Mouse (Mus musculus) thymus, postnatal 14 days (tissue): Measurements from ENCODE around the gene Fgfr2.

Source experiments
- DNase-seq: peaks from one replicate; pipeline ENCODE4 v3.0.0; 2021

Gene Fgfr2

DNA sequence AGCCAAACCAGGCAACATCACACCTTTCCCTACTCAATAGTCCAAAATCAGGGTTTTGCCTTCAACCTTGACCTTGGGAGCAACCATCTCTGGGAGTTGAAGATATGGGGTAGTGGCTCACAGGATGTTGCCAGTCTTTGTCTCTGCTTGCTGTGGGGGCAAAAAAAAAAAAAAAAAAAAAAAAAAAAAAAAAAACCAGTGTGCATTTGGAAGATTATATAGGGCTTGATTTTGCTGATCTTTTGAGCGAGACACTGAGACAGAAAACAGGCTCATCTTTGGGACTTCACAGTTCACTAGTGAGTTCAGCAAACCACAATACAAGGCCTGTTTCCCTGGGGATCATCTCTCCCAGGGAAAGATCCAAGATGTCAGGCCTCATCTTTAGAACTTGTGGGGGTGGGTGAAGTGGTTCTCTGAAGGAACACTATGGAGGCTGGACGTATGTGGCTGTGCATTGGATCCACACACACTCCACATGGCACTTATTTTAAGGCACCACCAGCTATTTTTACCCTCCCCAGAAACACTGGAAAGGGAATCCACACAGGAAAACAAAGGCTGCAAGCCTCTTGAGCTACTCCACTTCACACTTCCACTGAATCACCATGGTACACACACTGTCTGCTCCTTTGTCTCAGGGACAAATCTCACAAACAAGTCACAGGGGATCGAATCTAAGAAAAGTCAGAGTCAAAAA, 83.4 kb downstream of the Fgfr2 start:
- no peak for DNase-seq

DNA sequence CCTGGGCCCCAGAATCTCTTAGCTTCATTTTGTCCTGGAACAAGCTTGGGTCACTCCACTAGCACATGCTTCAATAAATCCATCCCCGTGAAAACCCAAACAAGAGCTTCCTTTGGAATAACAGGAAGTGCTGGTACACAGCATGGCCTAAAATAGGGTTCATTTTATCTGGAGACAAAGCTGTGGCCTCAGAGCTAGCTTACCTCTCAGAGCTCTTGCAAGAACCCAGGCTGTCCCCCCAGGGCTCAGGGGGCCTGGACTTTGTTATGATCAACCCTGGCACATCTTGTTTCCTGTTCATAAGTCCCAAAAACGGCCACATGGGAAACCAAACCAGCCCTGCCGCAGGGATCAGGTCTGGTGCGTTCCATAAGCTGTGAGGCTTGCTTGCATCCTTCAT, 85.5 kb downstream of the Fgfr2 start:
- no peak for DNase-seq

DNA sequence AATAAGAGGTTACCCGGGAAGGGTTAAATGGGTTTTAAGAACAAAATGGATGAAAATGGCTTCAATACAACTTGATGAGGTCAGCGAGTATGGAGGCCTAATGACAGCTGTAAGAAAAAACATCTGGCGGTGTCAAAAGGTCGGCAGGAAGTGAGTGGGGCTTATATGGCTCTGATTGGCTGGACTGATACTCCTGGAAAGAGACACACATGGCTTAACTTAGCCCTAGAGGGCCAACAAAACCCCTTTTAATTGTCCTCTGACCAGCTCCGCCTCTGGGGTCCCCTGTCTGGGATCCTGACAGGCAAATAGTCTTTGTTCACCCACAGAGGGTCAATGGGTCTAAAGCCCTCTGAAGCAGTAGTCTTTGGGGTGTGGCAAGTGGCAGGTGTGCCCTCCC, 85.9 kb downstream of the Fgfr2 start:
- DNase-seq: no peak

DNA sequence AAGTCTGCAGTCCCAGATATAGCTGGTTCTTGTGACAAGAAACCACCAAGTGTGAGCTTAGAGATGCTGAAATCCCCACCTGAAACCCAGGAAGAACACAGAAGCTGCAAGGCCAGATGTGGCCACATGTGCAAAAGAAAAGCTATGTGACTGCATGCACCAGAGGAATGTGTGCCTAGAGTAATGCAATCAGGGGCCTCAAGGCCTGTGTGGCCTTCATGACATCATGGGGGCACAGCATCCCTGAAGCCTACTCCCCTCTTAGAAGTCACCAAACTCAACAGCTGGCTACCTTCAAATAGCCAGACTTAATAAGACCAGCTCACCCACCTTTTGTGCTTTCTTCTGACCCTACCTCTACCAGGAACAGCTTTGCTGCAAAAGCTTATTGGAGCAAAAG, 87.2 kb downstream of the Fgfr2 start:
- no peak for DNase-seq

DNA sequence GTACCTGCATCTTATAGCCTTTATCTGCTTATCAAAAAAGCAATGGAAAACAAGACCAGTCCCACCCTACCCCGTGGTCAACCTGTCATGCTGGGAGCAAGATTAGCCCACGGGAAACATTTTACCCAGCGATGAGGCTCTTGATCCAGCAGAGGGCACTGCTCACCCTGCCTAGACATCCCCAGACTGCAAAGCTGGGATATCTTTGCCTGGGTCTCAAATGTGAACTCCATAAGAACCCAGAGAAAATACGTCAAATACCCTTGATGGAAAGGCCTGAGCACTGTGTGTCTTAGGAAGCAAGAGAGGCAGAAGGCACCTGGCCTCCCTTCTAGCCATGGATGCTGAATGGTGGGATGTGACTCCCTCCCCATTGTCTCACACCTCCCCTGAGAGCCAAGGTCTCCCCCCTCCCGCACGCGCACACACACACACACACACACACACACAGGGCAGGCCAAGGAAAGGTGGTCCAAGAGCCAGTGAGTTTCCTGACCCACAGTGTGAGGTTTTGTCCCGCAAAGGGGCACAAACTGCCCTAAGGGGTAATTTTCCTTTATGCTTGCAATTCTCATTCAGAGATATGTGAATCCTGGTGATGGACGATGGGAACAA, 90.5 kb downstream of the Fgfr2 start:
- DNase-seq: peak; percentile 10

DNA sequence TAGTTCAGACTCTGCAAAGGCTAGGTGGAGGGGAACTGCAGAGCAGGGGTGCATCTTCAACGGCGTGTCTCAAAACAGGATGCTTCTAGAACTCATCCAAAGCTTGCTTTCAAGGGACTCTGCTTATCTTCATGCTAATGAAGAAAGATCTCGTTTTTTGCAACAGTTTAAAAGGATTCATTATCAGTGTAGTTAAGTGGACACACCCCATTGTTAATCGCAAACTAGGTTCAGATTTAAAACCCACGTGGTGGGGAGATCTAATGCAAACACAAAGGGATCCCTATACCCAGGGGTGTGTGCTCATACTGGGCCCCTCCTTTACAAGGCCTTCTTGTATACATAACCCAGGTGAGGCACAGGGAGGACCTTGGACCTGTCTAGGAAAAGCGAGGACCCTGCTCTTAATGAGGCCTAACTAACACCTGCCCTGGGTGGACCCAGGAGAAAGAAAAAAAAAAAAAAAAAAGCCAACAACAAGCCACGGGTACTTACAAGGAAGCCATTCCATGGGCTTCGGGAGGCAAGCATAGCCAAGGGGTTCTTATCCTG, 93.6 kb downstream of the Fgfr2 start:
- DNase-seq: no peak

DNA sequence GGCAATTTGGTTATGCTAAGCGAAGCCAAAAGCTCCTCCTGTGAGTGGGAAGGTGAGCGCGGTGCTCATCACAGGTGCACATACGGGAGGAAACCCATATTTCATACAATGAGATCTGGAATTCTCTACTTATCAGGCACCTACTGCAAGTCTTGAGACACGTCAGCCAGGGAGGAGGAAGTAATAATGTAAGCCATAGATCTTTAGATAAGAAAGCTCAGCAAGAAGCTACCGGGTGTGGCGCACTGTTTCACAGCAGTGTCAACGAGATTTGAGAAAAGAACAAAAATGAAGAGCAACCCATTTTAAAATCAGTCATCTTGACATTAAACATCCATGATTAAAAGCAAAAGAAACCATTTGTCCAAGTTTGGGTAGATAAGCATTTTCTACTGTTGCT, 94.1 kb downstream of the Fgfr2 start:
- no peak for DNase-seq

DNA sequence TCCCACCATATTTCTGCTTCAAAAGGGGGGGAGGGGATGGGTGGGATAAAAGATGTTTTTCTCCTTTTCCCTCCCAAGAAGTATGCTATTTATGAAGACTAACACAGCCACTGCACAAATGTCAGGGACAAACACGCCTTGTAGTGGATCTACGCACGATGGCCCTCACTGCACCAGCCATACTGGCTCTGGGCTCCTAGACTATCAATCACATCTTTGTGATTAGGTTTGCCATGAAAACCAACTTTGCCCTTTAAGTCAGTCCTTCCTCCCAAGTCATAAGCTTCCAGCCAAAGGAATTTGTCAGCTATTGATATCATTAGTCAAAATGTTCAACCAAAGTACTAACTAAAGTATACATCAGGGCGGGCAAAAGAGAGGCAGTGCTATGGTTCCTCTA, 95.2 kb downstream of the Fgfr2 start:
- no peak for DNase-seq

DNA sequence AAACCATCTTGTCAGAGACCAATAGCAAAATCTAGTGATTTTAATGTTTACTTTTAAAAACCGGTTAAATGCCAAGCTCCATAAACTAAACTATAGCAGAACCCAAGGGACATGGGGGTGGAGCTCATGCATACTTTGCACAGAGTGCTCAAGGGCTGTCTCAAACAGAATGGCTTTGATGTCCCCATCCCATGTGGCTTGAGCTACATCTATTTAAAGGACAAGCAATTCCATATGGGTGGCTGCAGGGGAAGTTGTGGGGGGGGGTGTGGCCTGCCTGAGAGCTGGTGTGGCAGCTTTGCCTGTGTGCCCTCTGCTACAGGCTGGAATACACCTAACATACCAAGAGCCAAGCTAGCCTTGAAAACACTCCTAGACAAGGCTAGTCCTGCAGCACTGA, 98.5 kb downstream of the Fgfr2 start:
- no peak for DNase-seq

DNA sequence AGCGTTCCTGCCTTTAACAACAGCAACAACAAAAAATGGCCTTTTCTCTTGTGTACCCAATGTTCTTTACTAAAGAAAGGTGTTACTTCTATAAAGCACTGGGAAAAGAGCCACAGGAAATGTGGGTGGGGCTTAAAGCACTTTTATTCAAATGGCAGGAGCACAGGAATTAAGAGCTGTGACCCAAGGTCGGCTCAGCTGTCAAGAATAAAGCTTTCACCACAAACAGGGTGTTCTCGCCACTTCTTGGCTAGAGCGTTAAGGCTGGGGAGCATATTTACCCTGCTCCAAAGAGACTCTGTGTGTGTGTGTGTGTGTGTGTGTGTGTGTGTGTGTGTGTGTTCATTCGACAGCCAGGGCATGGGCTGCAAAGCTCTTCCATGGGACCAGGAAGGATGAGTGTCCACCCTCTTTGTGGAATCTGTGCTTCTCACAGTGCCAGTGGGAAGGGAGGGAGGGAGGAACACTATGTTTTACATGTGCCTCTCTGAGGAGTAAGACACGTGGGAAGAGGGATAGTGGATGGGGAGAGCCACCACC, 103.6 kb downstream of the Fgfr2 start:
- DNase-seq: no peak

DNA sequence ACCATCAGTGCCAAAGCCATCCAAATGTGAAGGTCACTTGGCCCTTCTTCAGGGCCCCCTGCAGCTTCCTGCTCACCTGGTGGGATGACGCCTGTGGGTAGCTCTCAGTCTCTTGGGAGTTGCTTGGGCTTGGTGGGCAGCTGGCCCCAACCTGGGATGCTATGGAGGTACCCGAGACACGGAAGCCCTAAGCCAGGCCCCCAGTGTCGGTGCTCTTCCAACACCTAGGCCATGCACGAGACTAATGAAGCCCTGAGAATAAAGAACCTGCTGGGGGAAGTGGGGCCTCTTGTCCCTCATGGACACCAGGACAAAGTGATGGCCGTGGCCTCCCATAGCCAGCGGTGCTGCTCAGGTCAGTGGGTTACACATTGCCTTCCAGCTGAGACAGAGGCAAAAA, 104.2 kb downstream of the Fgfr2 start:
- DNase-seq: no peak

DNA sequence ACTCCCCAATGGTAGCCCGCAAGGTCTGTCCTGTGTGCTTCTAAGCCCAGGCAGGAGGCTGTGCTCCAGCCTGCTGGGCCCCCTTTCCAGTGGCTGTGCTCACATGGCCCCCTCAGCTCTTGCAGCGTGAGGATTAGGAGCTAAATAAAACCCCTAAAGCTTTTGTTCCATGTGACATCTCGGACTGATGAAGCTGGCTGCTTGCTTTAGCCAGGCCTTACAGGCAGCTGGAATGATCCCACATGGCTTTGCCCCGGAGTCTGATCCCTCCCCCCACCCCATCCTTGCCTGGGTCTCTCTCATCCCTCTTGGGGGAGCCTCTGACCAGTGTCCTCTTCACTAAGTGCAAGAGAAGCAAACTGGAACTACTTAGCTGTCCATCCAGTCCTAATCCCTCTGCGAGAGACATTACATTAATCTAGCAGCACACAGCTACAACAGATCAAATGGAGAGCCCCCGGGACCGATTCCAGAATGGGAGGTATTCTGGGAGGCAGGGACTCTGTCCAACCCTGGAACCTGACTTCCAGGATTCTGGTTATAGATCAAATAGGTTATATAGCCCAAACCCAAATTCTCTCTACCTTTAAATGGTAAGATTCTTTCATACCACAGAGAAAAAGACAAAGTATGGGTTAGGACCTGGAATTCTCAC, 107.6 kb downstream of the Fgfr2 start:
- DNase-seq: no peak

DNA sequence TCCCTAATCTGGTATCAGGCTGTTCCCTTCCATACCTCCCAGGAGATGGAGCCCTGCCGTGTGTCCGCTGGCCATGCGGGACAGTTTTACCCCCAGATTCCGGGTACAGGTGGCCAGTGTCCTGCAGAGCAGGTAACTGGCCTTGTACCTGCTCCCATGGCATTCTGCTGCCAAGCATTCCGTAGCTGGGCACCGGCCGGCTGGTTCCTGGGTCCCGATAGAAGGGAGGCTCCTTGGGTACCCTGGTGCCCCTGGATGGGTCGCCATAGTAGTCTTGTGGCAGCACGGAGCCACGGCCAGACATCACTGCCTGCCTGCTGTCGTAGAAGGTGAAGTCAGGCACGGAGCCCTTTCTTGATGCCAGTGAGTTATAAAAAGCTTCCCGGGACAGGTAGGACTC, 108.5 kb downstream of the Fgfr2 start:
- DNase-seq: no peak

DNA sequence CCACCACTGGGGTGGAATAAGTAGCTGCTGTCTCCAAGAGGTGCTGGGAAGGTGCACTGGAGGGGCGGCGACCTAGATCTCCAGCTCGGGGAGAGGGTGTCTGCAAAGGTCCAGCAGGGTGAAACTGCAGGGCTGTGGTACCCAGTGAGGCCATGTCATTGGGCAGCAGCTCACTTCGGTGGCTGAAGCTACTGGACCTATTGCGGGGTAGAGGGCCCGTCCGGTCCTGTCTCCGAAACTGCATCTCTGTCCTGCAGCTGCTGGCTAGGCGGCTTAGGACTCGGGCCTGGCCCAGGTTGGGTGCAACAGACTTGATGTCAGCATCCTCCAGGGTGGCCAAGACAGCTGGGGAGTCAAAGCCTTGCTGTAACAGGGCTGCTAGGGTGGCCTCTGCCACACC, 109.2 kb downstream of the Fgfr2 start:
- DNase-seq: no peak

DNA sequence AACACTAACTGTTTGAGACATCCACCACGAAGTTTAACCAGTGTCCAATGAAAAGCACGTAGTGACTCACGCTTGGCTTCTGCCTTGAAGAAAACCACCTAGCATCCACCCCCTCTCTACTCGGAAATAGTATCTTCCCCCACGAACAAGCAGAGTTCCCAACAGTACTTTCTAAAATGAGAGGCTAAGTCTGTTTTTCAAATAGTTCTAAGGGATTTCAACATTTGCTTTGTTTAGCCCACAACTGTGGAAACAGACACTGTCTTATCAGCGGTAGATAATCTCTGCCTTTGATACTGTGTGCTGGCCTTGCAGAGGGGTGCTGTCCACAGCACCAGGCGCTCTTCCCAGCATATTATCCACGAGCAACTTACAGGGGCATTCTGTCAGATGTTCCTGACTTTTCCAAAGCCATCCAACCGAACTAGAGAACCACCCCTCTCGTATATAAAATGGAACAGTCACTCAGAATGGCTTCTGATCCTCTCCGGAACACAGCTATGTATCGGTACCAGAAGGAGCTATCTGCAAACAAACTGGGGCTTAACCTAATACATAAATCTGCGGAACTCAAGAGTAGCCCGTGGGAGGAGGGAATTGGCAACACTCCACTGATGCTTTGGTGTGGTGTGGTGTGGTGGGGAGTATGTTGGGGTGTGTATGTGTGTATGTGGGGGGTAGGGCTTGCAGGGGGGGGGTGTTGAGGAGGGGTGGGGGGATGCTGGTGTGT, 110.3 kb downstream of the Fgfr2 start:
- no peak for DNase-seq

DNA sequence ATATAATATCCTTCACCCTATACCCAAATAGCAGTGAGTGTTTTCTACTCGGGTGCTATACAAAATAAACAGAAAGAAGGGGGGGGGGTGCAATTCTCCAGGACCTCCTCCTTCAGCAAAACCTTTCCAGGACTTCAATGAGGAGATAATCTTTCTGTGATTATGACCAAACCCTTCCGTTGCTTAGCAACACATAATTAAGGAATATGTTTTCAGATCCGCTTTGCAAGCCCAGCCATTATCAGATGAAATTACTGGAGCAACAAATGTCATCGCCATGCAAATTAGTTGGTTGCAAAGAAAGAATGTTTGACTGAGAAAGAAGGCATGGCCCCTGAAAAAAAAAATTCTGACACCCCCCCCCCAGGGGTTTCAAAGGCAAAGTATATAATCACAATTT, 111.5 kb downstream of the Fgfr2 start:
- no peak for DNase-seq

DNA sequence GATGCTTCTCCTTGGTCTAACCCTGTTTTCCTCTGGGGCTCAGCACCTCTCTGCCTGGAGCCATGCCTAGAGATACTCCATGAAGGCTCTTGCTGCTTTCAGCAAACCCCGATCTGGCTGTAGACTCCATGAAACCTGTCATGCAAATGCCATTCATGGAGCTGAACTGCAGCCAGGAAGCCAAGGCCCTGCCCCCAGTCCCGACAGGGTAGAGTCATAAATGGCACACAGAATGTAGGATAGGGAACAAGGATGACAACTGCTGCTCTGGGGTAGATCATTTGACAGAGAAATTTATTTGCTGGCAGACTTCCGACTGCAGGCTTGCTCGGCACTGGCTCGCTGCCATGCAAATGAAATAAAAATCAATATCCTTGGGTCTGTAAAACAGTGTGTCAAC, 112.0 kb downstream of the Fgfr2 start:
- no peak for DNase-seq

DNA sequence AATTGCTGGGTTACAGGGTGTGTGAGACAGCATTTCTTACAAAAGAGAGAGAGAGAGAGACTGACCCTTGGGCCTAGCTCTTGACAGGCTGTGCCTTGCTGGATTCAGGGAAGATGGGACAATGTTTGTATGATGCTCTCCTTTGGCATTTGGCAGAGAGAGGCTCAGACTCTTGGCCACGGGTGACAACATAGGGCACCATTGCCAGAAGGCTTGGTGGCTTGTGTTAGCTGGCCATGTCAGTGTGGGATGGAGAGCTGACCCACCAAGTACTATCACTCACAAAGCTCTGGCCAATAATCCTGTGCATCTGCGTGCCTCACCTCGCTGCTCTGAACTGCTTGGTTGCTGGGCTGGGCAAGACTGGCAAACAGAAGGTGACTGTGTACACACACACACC, 112.7 kb downstream of the Fgfr2 start:
- no peak for DNase-seq

DNA sequence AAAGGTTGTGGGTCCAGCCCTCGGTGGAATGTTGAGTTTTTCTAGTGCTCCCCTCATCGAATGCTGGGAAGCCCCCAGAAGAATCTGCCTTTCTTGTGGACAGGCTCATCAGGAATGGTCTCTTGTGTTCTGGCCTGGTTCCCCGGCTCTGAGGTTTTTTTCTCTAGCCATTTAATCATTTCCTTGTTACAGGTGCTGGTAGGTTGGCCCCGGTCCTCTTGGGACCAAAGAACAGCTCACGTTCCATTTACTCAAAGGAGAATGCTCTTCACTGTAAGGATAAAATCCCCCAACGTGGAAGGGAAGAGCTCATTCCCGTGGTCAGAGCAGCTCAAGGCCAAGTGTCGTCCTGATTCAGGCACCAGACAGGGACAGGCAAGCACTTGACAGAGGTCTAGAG, 113.5 kb downstream of the Fgfr2 start:
- no peak for DNase-seq

DNA sequence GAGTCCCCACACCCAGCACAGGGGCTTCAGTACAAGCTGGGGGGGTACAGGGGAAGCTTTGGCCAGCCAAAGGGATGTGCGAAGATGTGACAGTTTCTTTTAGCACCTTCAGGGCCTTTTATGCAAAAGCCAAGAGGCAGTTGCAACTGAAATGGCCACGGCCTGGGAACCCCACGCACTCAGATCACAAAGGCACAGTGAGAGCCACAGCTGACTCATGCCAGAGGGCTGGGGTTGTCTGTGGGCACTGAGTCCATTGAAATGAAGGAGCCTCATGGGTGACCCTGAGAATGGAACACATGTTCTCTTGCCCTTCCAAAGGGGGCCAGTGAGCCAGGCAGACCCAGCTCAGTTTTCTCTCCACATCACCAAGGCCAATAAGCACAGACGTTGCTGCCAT, 114.5 kb downstream of the Fgfr2 start:
- DNase-seq: no peak

DNA sequence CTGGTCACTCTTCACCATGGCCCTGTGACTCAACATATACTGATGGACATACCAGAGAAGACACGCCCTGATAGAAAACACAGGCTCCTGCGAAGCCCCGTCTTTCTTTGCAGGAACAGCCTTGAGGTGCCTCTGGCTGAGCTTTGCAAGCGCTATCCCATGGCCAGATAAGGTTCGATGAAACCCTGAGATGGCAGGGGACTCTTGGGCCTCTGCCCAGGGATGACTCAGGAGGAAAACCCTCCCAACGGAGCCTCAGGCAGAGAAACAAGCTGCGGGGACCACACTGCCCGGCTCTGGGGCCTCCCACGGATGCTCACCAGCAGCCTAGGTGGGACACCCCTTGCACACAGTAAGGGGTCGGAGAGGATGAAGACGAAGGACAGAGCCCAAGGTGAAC, 115.8 kb downstream of the Fgfr2 start:
- no peak for DNase-seq

DNA sequence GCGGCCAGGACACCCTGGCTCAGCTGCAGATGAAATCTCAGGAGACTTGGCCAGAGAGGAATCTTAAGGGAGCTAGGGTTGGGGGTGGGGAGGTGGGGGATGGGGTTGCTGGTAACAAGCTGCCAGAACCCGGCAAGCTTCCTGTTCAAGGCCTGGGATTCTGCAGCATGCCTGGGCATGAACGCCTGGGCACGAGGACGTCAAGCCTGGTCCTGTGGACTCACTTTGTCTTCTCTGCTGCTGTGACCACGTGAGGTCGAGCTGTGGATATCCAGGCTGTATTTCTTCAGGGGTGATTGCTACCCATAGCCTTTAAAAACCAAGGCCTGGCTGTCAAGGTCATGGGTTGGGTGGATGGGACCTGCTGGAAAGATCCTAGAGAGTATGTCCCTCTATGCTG, 117.4 kb downstream of the Fgfr2 start:
- DNase-seq: no peak

DNA sequence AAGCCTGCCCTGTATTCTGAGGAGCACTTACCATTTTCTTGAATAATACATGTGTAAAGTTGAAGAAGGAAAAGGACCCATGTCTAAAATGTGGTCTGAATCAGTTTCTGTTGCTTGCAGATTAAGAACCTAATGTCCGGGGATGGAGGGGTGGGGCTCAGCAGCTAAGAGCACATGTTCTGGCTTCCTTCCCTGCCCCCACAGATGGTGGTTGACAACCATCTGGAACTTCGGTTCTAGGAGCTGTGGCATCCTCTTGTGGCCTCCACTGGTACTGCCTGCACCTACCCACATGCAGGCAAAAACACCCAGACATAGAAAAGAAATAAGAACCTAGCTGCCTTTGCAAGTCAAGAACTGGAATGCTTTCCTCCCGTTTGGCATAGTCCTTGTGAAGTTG, 119.7 kb downstream of the Fgfr2 start:
- peak; percentile 77 for DNase-seq
